Mouse (Mus musculus): ENCODE results near the gene Lce3d. TPM values are rescaled to one million over a fixed set of nuclear protein-coding genes. Genes with fewer than 3 reads are reported as not detected.
A peak's percentile ranks its signal among the peaks of the same experiment; 100 is the strongest.

The Lce3d gene
- total and polyA plus RNA-seq, 3 experiments: not detected

GRCm38 (mm10) chr3:92920364-92920763, 36.8 kb upstream of the Lce3d start:
- H3K4me1 ChIP-seq (ENCODE audit: control insufficient read depth in 1 of 2, insufficient read depth in 2 of 2, low read length in 2 of 2): no peaks in the 10 kb centered on the region
- no peaks in the 10 kb centered on the region for H3K36me3 ChIP-seq (ENCODE audit: control insufficient read depth in 1 of 2, insufficient read depth in 2 of 2, low read length in 2 of 2)
- no peaks in the 10 kb centered on the region for H3K9me3 ChIP-seq (replicated peaks; ENCODE audit: insufficient read depth, low read length)
- H3K9ac ChIP-seq (ENCODE audit: control insufficient read depth, low read depth, low read length, poor library complexity, severe bottlenecking): no peak overlapping the region
- no peak overlapping the region for H3K4me3 ChIP-seq (ENCODE audit: control insufficient read depth in 1 of 2, insufficient read depth in 1 of 2, low read depth in 2 of 2, low read length in 2 of 2)
- H3K27ac ChIP-seq (ENCODE audit: control insufficient read depth, low read depth, low read length): no peak overlapping the region
- H3K79me2 ChIP-seq (ENCODE audit: control insufficient read depth, insufficient read depth, low read length, poor library complexity): no peaks in the 10 kb centered on the region
- H3K27me3 ChIP-seq (ENCODE audit: control insufficient read depth in 1 of 2, insufficient read depth in 2 of 2, low read length in 2 of 2): no peaks in the 10 kb centered on the region
- TF ChIP-seq MYB (IDR thresholded peaks at IDR 0.05; ENCODE audit: low read depth, low read length) (no peak), CTCF (IDR thresholded peaks at IDR 0.05 in 2 of 3, conservative IDR thresholded peaks at IDR 0.05 in 1 of 3; ENCODE audit: control insufficient read depth in 1 of 3, insufficient read depth in 1 of 3, low read depth in 2 of 3, low read length in 3 of 3, poor library complexity in 1 of 3, severe bottlenecking in 1 of 3) (peak in 2 of 3 experiments; percentile 6 to 20; a peak in 1 of 6 replicates), MEF2A (IDR thresholded peaks at IDR 0.05; ENCODE audit: extremely low read depth, insufficient replicate concordance, low read depth, low read length, poor library complexity, severe bottlenecking) (no peak), RCOR1 (IDR thresholded peaks at IDR 0.05; ENCODE audit: low read depth, low read length) (no peak), ELF1 (IDR thresholded peaks at IDR 0.05; ENCODE audit: low read depth, low read length) (no peak), JUND (IDR thresholded peaks at IDR 0.05; ENCODE audit: low read depth, low read length) (no peak), E2F4 (IDR thresholded peaks at IDR 0.05; ENCODE audit: borderline replicate concordance, low read depth, low read length) (no peak)
- DNase-seq (ENCODE audit: low read depth, low spot score): no peak

- Histone ChIP-seq H3K4me1 (ENCODE audit: control insufficient read depth in 1 of 2, insufficient read depth in 2 of 2, low read length in 2 of 2) (no peaks in the 10 kb centered on the region), H3K27me3 (ENCODE audit: control insufficient read depth in 1 of 2, insufficient read depth in 2 of 2, low read length in 2 of 2) (no peaks in the 10 kb centered on the region), H3K4me3 (ENCODE audit: control insufficient read depth in 1 of 2, insufficient read depth in 1 of 2, low read depth in 2 of 2, low read length in 2 of 2) (no peak within 1 kb of the TSS), H3K27ac (ENCODE audit: control insufficient read depth, low read depth, low read length) (no peak within 1 kb of the TSS), H3K36me3 (ENCODE audit: control insufficient read depth in 1 of 2, insufficient read depth in 2 of 2, low read length in 2 of 2) (no peaks in the 10 kb centered on the region), H3K79me2 (ENCODE audit: control insufficient read depth, insufficient read depth, low read length, poor library complexity) (no peaks in the 10 kb centered on the region), H3K9me3 (replicated peaks; ENCODE audit: insufficient read depth, low read length) (no peaks in the 10 kb centered on the region), H3K9ac (ENCODE audit: control insufficient read depth, low read depth, low read length, poor library complexity, severe bottlenecking) (no peak within 1 kb of the TSS)
- no peak for TF ChIP-seq ZC3H11A (IDR thresholded peaks at IDR 0.05; ENCODE audit: low read depth, low read length)
- no peak for TF ChIP-seq NELFE (IDR thresholded peaks at IDR 0.05; ENCODE audit: low read depth, low read length)
- TF ChIP-seq RCOR1 (IDR thresholded peaks at IDR 0.05; ENCODE audit: low read depth, low read length): no peak
- no peak for TF ChIP-seq ZNF384 (IDR thresholded peaks at IDR 0.05; ENCODE audit: low read depth, low read length)
- TF ChIP-seq MEF2A (IDR thresholded peaks at IDR 0.05; ENCODE audit: extremely low read depth, insufficient replicate concordance, low read depth, low read length, poor library complexity, severe bottlenecking): no peak
- TF ChIP-seq MAX (IDR thresholded peaks at IDR 0.05; ENCODE audit: low read length): no peak
- no peak for TF ChIP-seq SIN3A (IDR thresholded peaks at IDR 0.05; ENCODE audit: low read length)
- TF ChIP-seq MAFK (IDR thresholded peaks at IDR 0.05; ENCODE audit: borderline replicate concordance, low read depth, low read length): no peak
- no peak for TF ChIP-seq TBP (IDR thresholded peaks at IDR 0.05; ENCODE audit: low read depth, low read length)
- TF ChIP-seq GATA1 (IDR thresholded peaks at IDR 0.05; ENCODE audit: low read depth, low read length): no peak
- TF ChIP-seq UBTF (IDR thresholded peaks at IDR 0.05; ENCODE audit: borderline replicate concordance, insufficient read depth, low read depth, low read length): no peak
- TF ChIP-seq KAT2A (conservative IDR thresholded peaks at IDR 0.05; ENCODE audit: low read depth, low read length): no peak
- no peak for TF ChIP-seq USF2 (IDR thresholded peaks at IDR 0.05; ENCODE audit: borderline replicate concordance in 1 of 2, insufficient read depth in 1 of 2, low read depth in 1 of 2, low read length in 2 of 2)
- no peak for TF ChIP-seq MYC (IDR thresholded peaks at IDR 0.05; ENCODE audit: low read depth, low read length)
- no peak for TF ChIP-seq CHD2 (IDR thresholded peaks at IDR 0.05; ENCODE audit: low read length)
- no peak for TF ChIP-seq HCFC1 (IDR thresholded peaks at IDR 0.05; ENCODE audit: low read depth, low read length)
- no peak for TF ChIP-seq CTCF (IDR thresholded peaks at IDR 0.05 in 2 of 3, conservative IDR thresholded peaks at IDR 0.05 in 1 of 3; ENCODE audit: control insufficient read depth in 1 of 3, insufficient read depth in 1 of 3, low read depth in 2 of 3, low read length in 3 of 3, poor library complexity in 1 of 3, severe bottlenecking in 1 of 3)
- no peak for TF ChIP-seq MYB (IDR thresholded peaks at IDR 0.05; ENCODE audit: low read depth, low read length)
- no peak for DNase-seq (ENCODE audit: low read depth, low spot score)
These were observed 31.1 kb upstream of the Lce3d start, which contains the start of gene Lce3a for GRCm38 (mm10) chr3:92926130-92926529. Lce3a (minus strand) TSS chr3:92926230.
